Mouse (Mus musculus) hindbrain, embryonic 10.5 days (tissue): Measurements from ENCODE around the gene Ttyh1. TPM values are rescaled to one million over a fixed set of nuclear protein-coding genes. Genes with fewer than 3 reads are reported as not detected.

Experiments
- DNase-seq: peaks from one replicate; pipeline ENCODE4 v3.0.0-alpha.2; 2017; ENCODE audit warnings: low spot score
- H3K27ac ChIP-seq: fragments of 300-500 bp; sonication (generic); 2 replicates; pipeline ENCODE4 v1.5.1; 2016; ENCODE audit warnings: mild to moderate bottlenecking, moderate library complexity
- H3K27me3 ChIP-seq: fragments of 300-500 bp; sonication (generic); 2 replicates; pipeline ENCODE4 v1.6.1; 2016; ENCODE audit warnings: mild to moderate bottlenecking; ENCODE audit not compliant: poor library complexity, insufficient read depth, severe bottlenecking
- H3K36me3 ChIP-seq: fragments of 300-500 bp; sonication (generic); 2 replicates; pipeline ENCODE4 v1.6.1; 2016; ENCODE audit warnings: mild to moderate bottlenecking, moderate library complexity
- H3K4me1 ChIP-seq: fragments of 300-500 bp; sonication (generic); replicated peaks from 2 replicates; pipeline ENCODE4 v1.6.1; 2016; ENCODE audit warnings: mild to moderate bottlenecking
- H3K4me3 ChIP-seq: fragments of 300-500 bp; sonication (generic); 2 replicates; pipeline ENCODE4 v1.5.1; 2016; ENCODE audit warnings: mild to moderate bottlenecking, moderate library complexity
- H3K9me3 ChIP-seq: fragments of 300-500 bp; sonication (generic); 2 replicates; pipeline ENCODE4 v1.6.1; 2016; ENCODE audit warnings: mild to moderate bottlenecking, moderate library complexity
- WGBS: fragments of 180-500 bp; shearing (Covaris S2); methylation state at CpG from one replicate; pipeline ENCODE4 v1.1.7; 2016; 5-methylcytosine and 5-hydroxymethylcytosine counted together
- polyA plus RNA-seq: library from polyadenylated mRNA; unstranded; fragments of >200 nt; fragmentation: Nextera tagmentation; extraction: Ambion mirVana; gene quantifications from 2 replicates; pipeline ENCODE4 v1.2.1, GENCODE M21; 2016

Ttyh1 gene
- polyA plus RNA-seq, 1 experiment from 2014 or later, result 67.4 TPM

DNA sequence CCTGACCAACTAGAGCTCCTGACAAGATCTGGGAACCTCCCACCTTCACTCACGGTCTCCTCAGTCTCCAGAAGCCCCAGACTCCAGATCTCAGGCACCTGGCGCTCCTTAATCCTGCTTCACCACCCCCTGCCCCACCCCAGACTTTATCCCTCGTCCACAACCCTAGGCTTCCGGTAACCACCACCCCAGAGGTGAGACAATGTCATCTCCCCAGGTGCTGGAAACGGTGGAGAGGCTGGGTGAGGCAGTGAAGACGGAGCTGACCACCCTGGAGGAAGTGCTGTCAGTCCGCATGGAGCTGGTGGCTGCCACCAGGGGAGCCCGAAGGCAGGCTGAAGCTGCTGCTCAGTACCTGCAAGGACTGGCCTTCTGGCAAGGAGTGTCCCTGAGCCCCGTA, 6.1 kb downstream of the Ttyh1 start:
- WGBS, result 31% methylated on average over 9 of the region's 9 CpGs
- peak overlapping the region; percentile 89 for H3K27ac ChIP-seq
- H3K27me3 ChIP-seq, result peaks cover 8% of the 10 kb centered on the region; the same call in 1 of the 2 replicates
- peaks cover 55% of the 10 kb centered on the region for H3K4me1 ChIP-seq
- H3K9me3 ChIP-seq, result 0 out of 2 replicates have a peak, but pooled peaks cover 3% of the 10 kb centered on the region
- H3K4me3 ChIP-seq, result peak overlapping the region; percentile 68; the same call in 1 of the 2 replicates
- peaks cover 49% of the 10 kb centered on the region for H3K36me3 ChIP-seq
- DNase-seq, result no peak

DNA sequence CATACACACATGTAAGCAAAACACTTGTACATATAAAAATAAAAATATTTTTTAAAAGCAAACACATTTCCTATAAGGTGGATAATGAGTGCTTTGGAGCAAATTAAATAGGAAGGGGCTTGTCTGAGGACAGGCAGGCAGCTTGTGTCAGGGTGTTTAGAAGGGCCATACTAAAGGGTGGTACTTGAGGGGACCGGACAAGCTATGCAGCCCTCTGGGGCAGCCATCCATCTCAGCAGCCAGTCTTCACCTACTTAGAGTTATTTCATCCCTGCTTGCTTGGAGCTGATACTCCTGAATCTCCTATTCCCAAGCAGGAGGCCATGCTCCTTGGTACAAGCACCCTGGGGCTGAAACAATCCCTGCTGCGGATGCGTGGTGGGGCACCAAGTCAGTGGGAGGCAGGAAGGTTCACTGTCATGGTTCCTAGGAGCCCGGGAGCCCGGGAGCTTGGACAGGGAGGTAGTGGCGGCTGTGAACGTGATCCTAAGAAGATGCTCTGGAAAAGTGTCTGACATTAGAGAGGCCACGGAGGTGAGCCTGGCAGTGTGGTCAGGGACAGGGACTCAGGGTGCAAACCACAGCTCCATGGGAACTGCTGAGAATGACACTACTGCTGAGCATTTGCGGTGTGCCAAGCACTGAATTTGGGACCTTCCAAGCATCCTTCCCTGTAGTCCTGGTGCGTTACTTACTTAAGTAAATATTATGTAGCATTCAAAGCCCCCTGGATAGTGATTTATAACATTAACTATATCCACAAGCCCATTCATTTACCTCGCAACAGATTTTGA, 8.0 kb downstream of the Ttyh1 start:
- Histone ChIP-seq H3K4me3 (no peak overlapping the region), H3K27me3 (peaks cover 4% of the 10 kb centered on the region; the same call in 1 of the 2 replicates), H3K9me3 (0 out of 2 replicates have a peak, but pooled peaks cover 3% of the 10 kb centered on the region), H3K36me3 (peaks cover 62% of the 10 kb centered on the region), H3K27ac (no peak overlapping the region), H3K4me1 (peaks cover 42% of the 10 kb centered on the region)
- 90% methylated on average over 11 of the region's 11 CpGs for WGBS
- DNase-seq, result no peak

DNA sequence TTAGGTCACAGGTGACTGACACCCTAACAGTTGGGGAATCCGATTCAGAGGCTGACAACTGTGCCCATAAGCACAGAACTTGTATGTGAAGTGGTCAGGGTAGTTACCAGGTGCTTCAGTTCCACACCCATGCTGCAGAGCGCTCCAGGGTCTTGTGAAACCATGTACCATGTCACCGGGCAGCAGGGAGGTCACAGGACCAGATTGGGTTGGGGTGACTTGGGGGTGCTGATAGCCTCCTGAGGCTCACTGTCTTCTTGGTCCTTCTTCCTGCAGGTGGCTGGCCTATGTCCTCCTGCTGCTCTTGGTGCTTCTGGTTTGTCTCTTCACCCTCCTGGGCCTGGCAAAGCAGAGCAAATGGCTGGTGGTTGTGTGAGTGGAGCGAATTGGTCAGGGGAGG, 8.7 kb downstream of the Ttyh1 start:
- Histone ChIP-seq H3K36me3 (peaks cover 70% of the 10 kb centered on the region), H3K27me3 (no peaks in the 10 kb centered on the region), H3K9me3 (0 out of 2 replicates have a peak, but pooled peaks cover 3% of the 10 kb centered on the region), H3K27ac (no peak overlapping the region), H3K4me3 (no peak overlapping the region), H3K4me1 (peaks cover 35% of the 10 kb centered on the region)
- 83% methylated on average over 4 of the region's 4 CpGs for WGBS
- DNase-seq, result no peak

DNA sequence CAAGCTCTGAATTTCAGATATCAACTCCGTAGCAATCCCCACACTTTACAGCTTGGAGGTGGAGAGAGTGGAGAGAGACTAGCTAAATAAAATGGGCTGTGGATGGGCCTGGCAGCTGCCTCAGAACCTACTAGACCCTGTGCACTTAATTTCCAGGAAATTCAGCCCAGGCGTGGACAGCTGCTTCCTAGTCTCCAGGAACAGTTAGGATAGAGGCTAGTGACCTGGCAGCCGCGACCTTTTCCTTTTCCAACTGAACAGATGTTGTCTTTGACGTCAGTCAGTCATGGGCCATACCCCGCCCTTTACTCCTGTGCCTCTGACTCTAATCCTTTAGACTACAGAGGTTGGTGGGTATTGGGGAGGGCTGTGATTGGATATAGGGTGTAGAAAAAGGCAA, 9.7 kb downstream of the Ttyh1 start:
- no peak overlapping the region for H3K4me3 ChIP-seq
- no peak overlapping the region for H3K27ac ChIP-seq
- WGBS, result 67% methylated on average over 6 of the region's 6 CpGs
- H3K4me1 ChIP-seq, result peaks cover 25% of the 10 kb centered on the region
- peaks cover 79% of the 10 kb centered on the region for H3K36me3 ChIP-seq
- no peak for DNase-seq
- H3K27me3 ChIP-seq, result no peaks in the 10 kb centered on the region
- H3K9me3 ChIP-seq, result 0 out of 2 replicates have a peak, but pooled peaks cover 3% of the 10 kb centered on the region

DNA sequence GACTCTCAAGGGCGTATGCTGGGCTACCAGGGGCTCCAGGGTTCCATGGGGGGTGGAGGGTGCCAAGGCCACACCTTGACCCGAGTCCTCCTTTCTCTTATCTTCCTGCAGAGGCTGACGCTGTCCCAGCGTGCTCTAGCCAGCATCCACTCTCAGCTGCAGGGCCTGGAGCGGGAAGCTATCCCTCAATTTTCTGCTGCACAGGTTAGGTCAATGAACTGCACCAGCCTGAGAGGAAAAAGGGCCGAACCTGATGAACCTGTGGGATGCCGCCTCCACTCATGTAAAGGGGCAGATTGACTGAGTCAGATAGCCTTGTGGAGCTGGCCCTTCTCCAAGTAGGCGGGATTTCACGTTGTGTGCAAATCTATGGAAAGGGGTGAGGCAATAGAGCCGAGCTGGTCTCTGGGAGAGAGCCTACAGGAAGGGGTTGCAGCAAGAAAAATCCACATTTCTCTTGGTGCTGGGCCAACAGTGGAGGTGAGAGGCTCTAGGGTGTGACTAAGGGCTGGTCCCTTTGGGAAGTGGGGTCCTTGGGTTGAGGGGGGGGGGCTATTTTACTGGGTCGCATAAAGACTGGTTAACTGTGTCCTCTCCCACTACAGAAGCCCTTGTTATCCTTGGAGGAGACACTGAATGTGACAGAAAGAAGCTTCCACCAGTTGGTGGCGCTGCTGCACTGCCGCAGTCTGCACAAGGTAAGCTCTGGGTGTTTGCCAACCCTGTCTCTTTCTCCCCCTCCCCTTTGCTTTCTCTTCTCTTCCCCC, 11.7 kb downstream of the Ttyh1 start:
- H3K27ac ChIP-seq, result peak overlapping the region; percentile 73
- peaks cover 7% of the 10 kb centered on the region; the same call in 1 of the 2 replicates for H3K4me1 ChIP-seq
- H3K36me3 ChIP-seq, result peaks cover 75% of the 10 kb centered on the region
- DNase-seq, result peak; percentile 82
- H3K4me3 ChIP-seq, result no peak overlapping the region
- 47% methylated on average over 13 of the region's 13 CpGs for WGBS
- 0 out of 2 replicates have a peak, but pooled peaks cover 3% of the 10 kb centered on the region for H3K9me3 ChIP-seq
- H3K27me3 ChIP-seq, result no peaks in the 10 kb centered on the region

DNA sequence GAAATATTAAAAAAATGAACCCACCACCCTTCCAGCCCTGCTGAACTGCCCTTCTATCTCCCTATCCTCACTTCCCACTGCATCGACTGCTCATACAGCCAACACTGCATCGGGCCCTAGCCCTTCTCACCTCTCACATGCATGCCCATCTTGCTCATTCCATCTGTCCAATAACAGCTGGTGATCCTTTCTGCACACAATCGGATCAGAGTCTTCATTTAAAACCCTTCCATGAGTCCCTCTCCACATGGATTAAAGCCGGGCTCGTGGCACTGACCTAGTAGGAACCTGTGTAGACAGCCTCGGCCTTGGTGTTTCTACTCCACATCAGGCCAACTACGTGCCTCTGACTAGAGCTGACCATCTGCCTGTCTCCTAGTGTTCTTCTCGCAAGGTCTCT, 12.8 kb downstream of the Ttyh1 start:
- Histone ChIP-seq H3K27me3 (no peaks in the 10 kb centered on the region), H3K9me3 (0 out of 2 replicates have a peak, but pooled peaks cover 2% of the 10 kb centered on the region), H3K36me3 (peaks cover 64% of the 10 kb centered on the region), H3K4me3 (no peak overlapping the region), H3K4me1 (peaks cover 13% of the 10 kb centered on the region; the same call in 1 of the 2 replicates), H3K27ac (no peak overlapping the region)
- no peak for DNase-seq
- WGBS, result 89% methylated on average over 8 of the region's 8 CpGs

DNA sequence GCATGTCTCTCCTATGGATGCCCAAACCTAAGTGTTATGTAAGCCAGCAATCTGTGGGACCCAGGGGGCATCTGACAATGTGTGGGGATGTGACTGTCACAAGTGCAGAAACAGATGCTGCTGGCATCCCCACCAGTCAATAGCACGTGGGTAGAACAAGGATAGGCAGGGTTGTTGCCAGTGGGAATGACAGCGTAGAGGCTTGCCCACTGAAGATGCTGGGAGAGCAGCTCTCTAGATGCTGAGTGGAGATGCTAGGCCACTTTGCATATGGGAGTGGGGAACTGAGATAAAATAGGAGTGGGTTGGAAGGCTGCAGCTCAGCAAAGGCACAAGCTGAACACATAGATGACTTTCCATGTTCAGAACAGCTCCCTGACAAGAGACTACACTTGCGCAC, 13.4 kb downstream of the Ttyh1 start:
- Histone ChIP-seq H3K9me3 (no peaks in the 10 kb centered on the region), H3K27ac (no peak overlapping the region), H3K36me3 (peaks cover 59% of the 10 kb centered on the region), H3K27me3 (no peaks in the 10 kb centered on the region), H3K4me3 (no peak overlapping the region), H3K4me1 (peaks cover 13% of the 10 kb centered on the region; the same call in 1 of the 2 replicates)
- WGBS, result 94% methylated on average over 3 of the region's 3 CpGs
- DNase-seq, result no peak

DNA sequence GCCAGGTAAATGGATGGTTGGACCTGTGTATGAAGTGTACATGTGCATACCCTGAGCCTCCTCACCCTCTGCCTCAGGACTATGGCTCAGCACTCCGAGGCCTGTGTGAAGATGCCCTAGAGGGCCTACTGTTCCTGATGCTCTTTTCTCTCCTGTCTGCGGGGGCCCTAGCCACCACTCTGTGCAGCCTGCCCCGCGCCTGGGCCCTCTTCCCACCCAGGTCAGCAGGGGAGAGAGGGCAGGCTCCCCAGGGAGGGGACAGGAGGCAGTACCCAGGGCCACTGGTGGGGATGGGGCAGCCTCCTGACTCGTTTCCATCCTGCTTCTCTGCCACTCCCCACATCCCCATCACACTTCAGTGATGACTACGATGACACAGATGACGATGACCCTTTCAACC, 13.8 kb downstream of the Ttyh1 start:
- no peaks in the 10 kb centered on the region for H3K9me3 ChIP-seq
- H3K36me3 ChIP-seq, result peaks cover 55% of the 10 kb centered on the region
- peaks cover 17% of the 10 kb centered on the region for H3K4me1 ChIP-seq
- no peaks in the 10 kb centered on the region for H3K27me3 ChIP-seq
- H3K27ac ChIP-seq, result no peak overlapping the region
- H3K4me3 ChIP-seq, result no peak overlapping the region
- no peak for DNase-seq
- WGBS, result 80% methylated on average over 7 of the region's 7 CpGs

DNA sequence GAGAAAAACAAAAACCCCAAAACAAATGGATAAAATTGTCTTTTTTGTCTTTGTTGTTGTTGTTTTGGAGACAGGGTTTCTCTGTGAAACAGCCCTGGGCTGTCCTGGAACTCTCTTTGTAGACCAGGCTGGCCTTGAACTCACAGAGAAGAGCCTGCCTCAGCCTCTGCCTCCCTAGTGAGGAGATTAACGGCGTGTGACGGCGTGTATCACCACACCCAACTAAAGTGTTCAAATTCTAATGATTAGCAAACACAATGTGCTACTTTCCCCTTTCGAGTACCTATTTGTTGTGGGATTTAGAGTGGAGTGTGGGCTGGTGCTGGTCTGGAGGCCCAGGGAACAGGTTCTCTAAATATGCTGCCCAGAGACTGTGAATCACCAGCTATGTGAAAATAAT, 15.7 kb downstream of the Ttyh1 start:
- H3K9me3 ChIP-seq, result no peaks in the 10 kb centered on the region
- DNase-seq, result no peak
- H3K4me3 ChIP-seq, result no peak overlapping the region
- WGBS, result 91% methylated on average over 5 of the region's 5 CpGs
- no peaks in the 10 kb centered on the region for H3K27me3 ChIP-seq
- peaks cover 54% of the 10 kb centered on the region for H3K36me3 ChIP-seq
- H3K4me1 ChIP-seq, result peaks cover 23% of the 10 kb centered on the region
- no peak overlapping the region for H3K27ac ChIP-seq

DNA sequence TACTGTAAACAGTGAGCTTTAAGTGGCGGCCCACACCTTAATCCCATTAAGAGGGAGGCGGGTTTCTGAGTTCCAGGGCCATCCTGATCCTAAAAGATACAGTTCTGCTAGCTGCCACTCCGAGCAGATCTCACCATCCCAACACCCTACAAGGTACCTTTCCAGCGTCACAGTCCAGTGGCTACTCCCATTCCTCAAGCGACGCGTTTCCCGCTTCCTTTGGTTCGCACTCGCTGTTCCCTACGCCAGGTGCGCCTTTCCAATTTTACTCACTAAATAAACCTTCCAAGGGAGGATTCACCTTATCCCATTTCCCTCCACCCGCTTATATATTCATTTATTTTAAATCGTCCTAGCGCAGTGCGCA, 17.2 kb downstream of the Ttyh1 start:
- under 1% methylated on average over 16 of the region's 16 CpGs for WGBS

DNA sequence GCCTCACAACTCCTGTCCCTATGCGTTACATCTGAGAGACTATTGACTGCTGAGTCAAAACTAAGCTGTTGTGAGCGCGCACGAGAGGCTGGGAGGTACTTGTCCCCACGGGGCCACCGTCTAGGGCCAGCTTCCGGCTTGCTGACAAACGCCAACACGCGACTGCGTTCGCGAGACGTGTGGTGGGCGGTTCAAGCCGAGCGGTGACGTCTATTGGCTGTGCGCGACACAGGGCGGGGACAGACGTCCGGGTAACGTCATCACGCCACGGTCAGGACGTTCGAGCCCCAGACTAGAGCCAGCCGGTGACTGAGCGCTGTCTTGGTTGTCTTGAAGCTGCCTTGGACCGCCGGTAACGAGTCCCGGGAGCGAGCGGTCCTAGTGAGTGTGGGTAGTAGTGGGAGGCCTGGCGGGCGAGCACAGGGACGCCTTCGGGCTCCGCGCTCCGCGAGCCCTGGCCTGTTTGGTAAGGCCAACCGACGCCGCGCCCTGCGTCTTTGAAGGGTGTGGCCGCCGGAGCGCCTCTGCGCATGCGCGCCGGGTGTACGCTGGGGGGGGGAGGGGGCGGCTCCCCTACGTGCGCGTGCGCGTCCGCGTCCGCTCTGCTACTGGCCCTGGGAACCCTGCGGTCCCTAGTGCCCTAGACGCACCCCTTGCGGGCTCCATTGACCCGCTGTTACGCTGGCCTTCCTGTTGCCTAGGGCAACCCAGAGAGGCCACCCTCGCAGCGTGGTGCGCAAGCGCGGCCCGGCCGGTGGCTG, 17.7 kb downstream of the Ttyh1 start, which contains the start of gene Leng8:
TSS of gene Leng8 (plus strand) at position 269 of the 761 bp plus-strand sequence.
- DNase-seq, result peak; percentile 99
- Histone ChIP-seq H3K36me3 (peaks cover 60% of the 10 kb centered on the region), H3K4me1 (peaks cover 18% of the 10 kb centered on the region), H3K9me3 (no peaks in the 10 kb centered on the region), H3K4me3 (peak within 1 kb of the TSS; percentile 81), H3K27ac (peak within 1 kb of the TSS; percentile 97), H3K27me3 (no peaks in the 10 kb centered on the region)
- WGBS, result under 1% methylated on average over 78 of the region's 78 CpGs

More for the DNA sequence above, 17.2 kb downstream of the Ttyh1 start:
- no peak for DNase-seq
- Histone ChIP-seq H3K36me3 (peaks cover 60% of the 10 kb centered on the region), H3K4me3 (peak overlapping the region; percentile 81), H3K9me3 (no peaks in the 10 kb centered on the region), H3K4me1 (peaks cover 20% of the 10 kb centered on the region), H3K27me3 (no peaks in the 10 kb centered on the region), H3K27ac (peak overlapping the region; percentile 97)

DNA sequence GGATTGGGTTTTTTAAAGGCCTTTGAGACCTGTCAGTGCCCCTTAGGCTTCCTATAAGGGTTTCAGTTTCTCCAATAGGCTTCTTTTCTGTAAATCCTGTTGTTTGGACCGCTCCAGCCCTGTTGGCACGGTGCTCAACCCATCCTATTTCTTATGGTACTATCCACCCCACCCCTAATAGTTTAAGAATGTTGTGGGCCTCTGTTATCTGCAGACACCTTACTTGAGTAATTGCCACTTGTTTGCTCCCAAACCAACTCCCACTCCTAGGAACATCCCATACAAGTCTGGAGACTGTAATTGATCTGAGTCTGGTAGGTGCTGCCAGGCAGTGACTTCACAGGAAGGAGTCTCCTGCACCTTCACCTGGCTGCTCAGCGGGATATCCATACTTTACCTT, 18.5 kb downstream of the Ttyh1 start:
- Histone ChIP-seq H3K4me1 (peaks cover 18% of the 10 kb centered on the region), H3K9me3 (no peaks in the 10 kb centered on the region), H3K27ac (peak overlapping the region; percentile 97), H3K36me3 (peaks cover 60% of the 10 kb centered on the region), H3K4me3 (peak overlapping the region; percentile 81), H3K27me3 (no peaks in the 10 kb centered on the region)
- no peak for DNase-seq
- 55% methylated on average over 3 of the region's 3 CpGs for WGBS
